Mouse (Mus musculus): ENCODE measurements at regions not wholly inside any gene's neighbourhood (a gene's known extent, or its start where the extent isn't known, plus 50 kb on each side); places are given as distances from the start of the nearest gene placed in this dataset.

DNA sequence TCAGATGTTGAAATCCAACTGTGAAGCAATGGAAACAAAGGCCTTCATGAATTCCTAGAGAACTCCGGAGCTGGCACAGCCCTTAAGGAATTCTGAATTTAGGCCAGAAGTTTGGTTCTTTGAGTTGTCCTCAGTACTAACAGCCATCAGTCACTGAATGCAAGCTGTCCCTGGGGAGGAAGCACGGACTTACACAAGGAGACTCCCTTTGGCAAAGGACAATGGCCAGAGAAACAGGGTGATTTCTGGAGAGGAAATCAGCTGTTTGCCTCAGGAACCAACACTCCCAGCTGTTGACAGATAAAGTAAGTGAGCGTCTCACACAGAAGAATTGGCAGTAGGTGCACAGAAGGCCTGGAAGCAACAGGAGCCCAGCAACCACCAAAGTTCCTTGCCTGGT is 56.8 kb upstream of the Atp2b1 start:
- 87% methylated on average over 3 of the region's 3 CpGs for WGBS
- TF ChIP-seq POLR2A (IDR thresholded peaks at IDR 0.05; ENCODE audit: control insufficient read depth, extremely low read depth, insufficient read depth, low read length, poor library complexity), result no peak
- TF ChIP-seq CTCF (IDR thresholded peaks at IDR 0.05; ENCODE audit: borderline replicate concordance, control insufficient read depth, extremely low read depth, insufficient read depth, low read length, poor library complexity), result no peak
- Histone ChIP-seq H3K36me3 (ENCODE audit: control insufficient read depth, insufficient read depth, low read length) (no peaks in the 10 kb centered on the region), H3K27me3 (ENCODE audit: control insufficient read depth, insufficient read depth, low read length) (no peaks in the 10 kb centered on the region), H3K27ac (ENCODE audit: control insufficient read depth, insufficient read depth, low read length) (no peak overlapping the region), H3K4me1 (replicated peaks; ENCODE audit: control insufficient read depth, insufficient read depth, low read length) (no peaks in the 10 kb centered on the region), H3K4me3 (ENCODE audit: control insufficient read depth, insufficient read depth, low read length) (no peak overlapping the region)
- DNase-seq, result no peak

DNA sequence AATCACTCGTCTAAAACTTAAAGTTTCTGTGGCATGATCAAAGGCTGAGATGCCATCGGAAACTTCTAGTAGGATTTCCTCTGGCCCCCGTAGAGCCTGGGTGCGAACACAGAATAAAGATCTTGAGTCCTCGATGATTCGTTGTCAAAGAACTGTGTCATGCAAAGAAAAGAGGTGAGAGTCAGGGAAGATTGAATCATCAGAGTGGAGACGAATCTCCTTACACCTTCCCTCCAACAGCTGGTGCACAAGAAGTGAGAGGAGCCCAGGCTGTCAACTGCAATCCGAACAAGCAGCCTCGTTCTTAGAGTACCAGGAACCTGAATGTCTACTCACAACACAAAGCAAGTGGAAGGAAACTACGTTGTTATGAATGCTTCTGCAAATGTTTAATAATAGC is 52.7 kb upstream of the Atp2b1 start:
- H3K27ac ChIP-seq (ENCODE audit: control insufficient read depth, insufficient read depth, low read length), result no peak overlapping the region
- 96% methylated on average over 10 of the region's 10 CpGs for WGBS

DNA sequence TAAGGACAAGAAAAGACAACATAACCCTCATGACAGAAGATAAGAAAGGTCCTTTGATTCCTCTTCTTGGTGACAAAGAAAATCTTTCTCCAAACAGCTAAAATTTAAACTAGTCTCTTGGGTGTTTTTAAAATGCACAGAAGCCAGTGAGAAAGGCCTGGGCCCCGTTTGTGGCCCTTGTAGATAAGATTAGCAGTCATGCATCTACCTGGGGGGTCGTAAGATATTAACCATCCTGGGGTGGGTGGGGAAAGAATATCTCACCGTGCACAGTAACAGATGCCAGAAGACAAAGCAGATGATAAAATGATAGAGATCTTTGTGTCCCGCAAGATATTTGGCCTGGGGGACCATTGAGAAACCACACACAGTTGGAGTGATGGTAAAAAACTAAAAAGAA is 51.5 kb upstream of the Atp2b1 start:
- H3K27ac ChIP-seq (ENCODE audit: control insufficient read depth, insufficient read depth, low read length), result no peak overlapping the region
- no peak for TF ChIP-seq POLR2A (IDR thresholded peaks at IDR 0.05; ENCODE audit: control insufficient read depth, extremely low read depth, insufficient read depth, low read length, poor library complexity)
- no peak for TF ChIP-seq CTCF (IDR thresholded peaks at IDR 0.05; ENCODE audit: borderline replicate concordance, control insufficient read depth, extremely low read depth, insufficient read depth, low read length, poor library complexity)
- no peaks in the 10 kb centered on the region for H3K4me1 ChIP-seq (replicated peaks; ENCODE audit: control insufficient read depth, insufficient read depth, low read length)
- no peak overlapping the region for H3K4me3 ChIP-seq (ENCODE audit: control insufficient read depth, insufficient read depth, low read length)
- WGBS, result 94% methylated on average over 4 of the region's 4 CpGs
- H3K36me3 ChIP-seq (ENCODE audit: control insufficient read depth, insufficient read depth, low read length), result no peaks in the 10 kb centered on the region
- no peaks in the 10 kb centered on the region for H3K27me3 ChIP-seq (ENCODE audit: control insufficient read depth, insufficient read depth, low read length)
- DNase-seq, result no peak

More for the DNA sequence above, 52.7 kb upstream of the Atp2b1 start:
- Histone ChIP-seq H3K4me3 (ENCODE audit: control insufficient read depth, insufficient read depth, low read length) (no peak overlapping the region), H3K27me3 (ENCODE audit: control insufficient read depth, insufficient read depth, low read length) (no peaks in the 10 kb centered on the region), H3K36me3 (ENCODE audit: control insufficient read depth, insufficient read depth, low read length) (no peaks in the 10 kb centered on the region), H3K4me1 (replicated peaks; ENCODE audit: control insufficient read depth, insufficient read depth, low read length) (no peaks in the 10 kb centered on the region)
- DNase-seq, result no peak
- TF ChIP-seq POLR2A (IDR thresholded peaks at IDR 0.05; ENCODE audit: control insufficient read depth, extremely low read depth, insufficient read depth, low read length, poor library complexity), result no peak
- TF ChIP-seq CTCF (IDR thresholded peaks at IDR 0.05; ENCODE audit: borderline replicate concordance, control insufficient read depth, extremely low read depth, insufficient read depth, low read length, poor library complexity), result no peak

DNA sequence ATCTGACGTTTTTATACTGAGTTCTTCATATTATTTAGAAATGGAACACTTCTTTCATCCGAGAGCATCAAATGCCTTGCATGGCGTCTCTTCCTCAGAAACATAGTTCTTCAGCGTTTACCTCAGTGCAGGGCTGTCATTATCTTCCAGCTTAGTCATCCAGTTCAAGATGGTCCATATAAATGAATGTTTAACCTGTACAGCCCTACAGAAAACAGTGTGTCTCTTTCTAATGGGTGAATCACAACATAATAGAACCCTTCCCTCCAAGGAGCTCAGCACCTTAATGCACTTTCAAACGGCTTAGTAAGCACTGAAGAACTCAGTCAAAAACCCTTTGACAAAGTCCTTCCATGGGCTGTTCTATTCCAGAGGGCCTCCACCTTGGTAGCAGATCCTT is 49.8 kb upstream of the Atp2b1 start:
- DNase-seq, result no peak
- WGBS, result 91% methylated on average over 5 of the region's 5 CpGs
- Histone ChIP-seq H3K4me3 (ENCODE audit: control insufficient read depth, insufficient read depth, low read length) (no peak overlapping the region), H3K27me3 (ENCODE audit: control insufficient read depth, insufficient read depth, low read length) (no peaks in the 10 kb centered on the region), H3K27ac (ENCODE audit: control insufficient read depth, insufficient read depth, low read length) (no peak overlapping the region), H3K4me1 (replicated peaks; ENCODE audit: control insufficient read depth, insufficient read depth, low read length) (no peaks in the 10 kb centered on the region), H3K36me3 (ENCODE audit: control insufficient read depth, insufficient read depth, low read length) (no peaks in the 10 kb centered on the region)
- TF ChIP-seq POLR2A (IDR thresholded peaks at IDR 0.05; ENCODE audit: control insufficient read depth, extremely low read depth, insufficient read depth, low read length, poor library complexity) (no peak), CTCF (IDR thresholded peaks at IDR 0.05; ENCODE audit: borderline replicate concordance, control insufficient read depth, extremely low read depth, insufficient read depth, low read length, poor library complexity) (no peak)
